Mouse (Mus musculus) stomach, postnatal 0 days (tissue): ENCODE measurements at regions not wholly inside any gene's neighbourhood (a gene's known extent, or its start where the extent isn't known, plus 50 kb on each side); places are given as distances from the start of the nearest gene placed in this dataset.

Experiments
- CTCF ChIP-seq: IDR thresholded peaks from 2 replicates; pipeline ENCODE4 v1.5.1; 2016; ENCODE audit warnings: antibody characterized with exemption, low read depth, mild to moderate bottlenecking, moderate library complexity
- EP300 ChIP-seq: optimal IDR thresholded peaks from 2 replicates; pipeline ENCODE3; 2016; ENCODE audit warnings: antibody characterized with exemption

DNA sequence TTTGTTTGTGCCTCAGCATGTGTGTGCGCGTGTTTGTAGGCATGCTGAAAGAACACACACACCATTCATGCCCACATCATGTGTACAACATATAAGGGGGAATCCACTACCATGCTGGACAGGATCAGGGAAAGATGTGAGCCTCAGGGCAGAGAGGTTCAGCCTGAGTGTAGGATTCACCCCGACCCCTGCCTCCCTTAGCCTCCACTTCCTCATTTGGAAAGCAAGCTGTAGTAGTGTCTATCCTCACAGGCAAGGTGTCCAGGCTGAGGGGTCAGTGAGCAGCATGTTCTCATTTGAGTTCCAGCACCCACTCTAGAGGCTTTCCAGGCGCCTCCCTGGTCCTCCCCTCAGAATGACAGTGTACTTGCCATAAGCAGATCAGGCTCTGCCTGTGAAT lies 470.5 kb downstream of the Rps24 start:
- TF ChIP-seq CTCF (no peak), EP300 (no peak)
